Mouse (Mus musculus) adrenal gland, postnatal 14 days (tissue): Measurements from ENCODE around the gene Ddx27. TPM values are rescaled to one million over a fixed set of nuclear protein-coding genes. Genes with fewer than 3 reads are reported as not detected.
"Not testable (repeated sequence)": the region's sequence is repeated elsewhere in the genome, so short reads cannot be mapped to it uniquely, and the experiment has no call there.

Experiments
- DNase-seq: peaks from one replicate; pipeline ENCODE4 v3.0.0; 2021; ENCODE audit warnings: mixed read lengths
- long read RNA-seq, 2 experiments: library from polyadenylated mRNA; stranded (forward); transcript quantifications; one replicate each; pipeline ENCODE4 v2.0.0; 2021
- total RNA-seq: library from RNA; stranded (reverse); gene quantifications from 2 replicates; pipeline ENCODE4 v1.2.3, GENCODE M21; 2021

Gene Ddx27
- 34.6 and 43.0 TPM in 2 replicates for total RNA-seq
- long read RNA-seq, experiment 1, transcript Ddx27-201 (21 exons, 2,714 nt) = major isoform, 57 of 71 reads
- long read RNA-seq, experiment 1, partial matches to known transcripts = 6 of 71 reads
- long read RNA-seq, experiment 1, other reads (novel, unspliced or antisense) = 8 of 71 reads
- long read RNA-seq, experiment 2, transcript Ddx27-201 (21 exons, 2,714 nt) = major isoform, 34 of 40 reads
- long read RNA-seq, experiment 2, partial matches to known transcripts = 3 of 40 reads
- long read RNA-seq, experiment 2, other reads (novel, unspliced or antisense) = 3 of 40 reads

- DNase-seq = peak; percentile 95
These were observed at the start of gene Ddx27 for GRCm38 (mm10) chr2:167014702-167015381. Gene Ddx27 (plus strand): TSS chr2:167015193.

GRCm38 (mm10) chr2:166973153-166973552, 41.8 kb upstream of the Ddx27 start:
- DNase-seq = no peak

- DNase-seq = no peak
These were observed 40.7 kb upstream of the Ddx27 start for GRCm38 (mm10) chr2:166974177-166974872.

GRCm38 (mm10) chr2:166976356-166976755, 38.6 kb upstream of the Ddx27 start:
- DNase-seq = no peak

- no peak for DNase-seq
These were observed 37.5 kb upstream of the Ddx27 start for GRCm38 (mm10) chr2:166977490-166977889.

- no peak for DNase-seq
These were observed 34.8 kb upstream of the Ddx27 start for GRCm38 (mm10) chr2:166980161-166980560.

- DNase-seq = no peak
These were observed 31.6 kb upstream of the Ddx27 start for GRCm38 (mm10) chr2:166983351-166983894.

- no peak for DNase-seq
These were observed 24.1 kb upstream of the Ddx27 start for GRCm38 (mm10) chr2:166990861-166991260.

- peak; percentile 28 for DNase-seq
These were observed 23.0 kb upstream of the Ddx27 start for GRCm38 (mm10) chr2:166991945-166992344.

- DNase-seq = peak; percentile 45
These were observed 19.8 kb upstream of the Ddx27 start for GRCm38 (mm10) chr2:166995021-166995795.

- peak; percentile 98 for DNase-seq
These were observed 19.0 kb upstream of the Ddx27 start, which contains the start of gene Stau1 for GRCm38 (mm10) chr2:166995796-166996532. Gene Stau1 (minus strand): TSS chr2:166996299.

- DNase-seq = no peak
These were observed 18.5 kb upstream of the Ddx27 start for GRCm38 (mm10) chr2:166996533-166996894.

- no peak for DNase-seq
These were observed 13.5 kb upstream of the Ddx27 start for GRCm38 (mm10) chr2:167001486-167001885.

- DNase-seq = peak; percentile 82
These were observed 10.7 kb upstream of the Ddx27 start for GRCm38 (mm10) chr2:167004099-167004854.

GRCm38 (mm10) chr2:167006355-167006754, 8.6 kb upstream of the Ddx27 start:
- DNase-seq = no peak

- no peak for DNase-seq
These were observed 7.9 kb upstream of the Ddx27 start for GRCm38 (mm10) chr2:167007001-167007491.

GRCm38 (mm10) chr2:167007565-167007964, 7.4 kb upstream of the Ddx27 start:
- DNase-seq = not testable (repeated sequence)

- no peak for DNase-seq
These were observed 5.5 kb upstream of the Ddx27 start for GRCm38 (mm10) chr2:167009483-167009882.

GRCm38 (mm10) chr2:167010546-167010945, 4.4 kb upstream of the Ddx27 start:
- no peak for DNase-seq

GRCm38 (mm10) chr2:167015382-167015718, 357 bp downstream of the Ddx27 start:
- DNase-seq = no peak
